10 mouse cellular contexts compared by ENCODE assay signal in the genomic region with DNA sequence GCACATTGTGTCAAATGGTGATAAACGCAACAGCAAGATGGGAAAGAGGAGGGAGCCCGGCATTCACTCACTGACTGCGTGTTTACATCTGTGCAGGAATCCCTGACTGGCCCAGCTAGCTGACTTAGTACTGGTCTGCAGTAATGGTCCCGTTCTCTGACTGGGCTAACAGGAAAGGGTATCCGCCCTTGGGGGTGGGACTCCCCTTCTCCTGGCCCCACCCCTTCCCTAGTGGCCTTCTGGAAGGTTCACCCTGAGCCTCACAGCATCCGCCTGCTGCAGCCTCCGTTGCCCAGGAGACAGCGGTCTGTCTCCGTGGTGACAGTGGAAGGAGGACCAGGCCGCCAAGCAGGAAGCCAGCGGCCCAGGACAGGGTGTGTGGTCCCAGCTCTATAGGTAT. TPM values are rescaled to one million over a fixed set of nuclear protein-coding genes. Genes with fewer than 3 reads are reported as not detected.
DNase-seq lines count a peak whose midpoint lies in the region; ATAC-seq and TF ChIP-seq lines count a peak whose summit lies in the region.
"Had no signal": no experiment of that assay in that cellular context is flagged by ENCODE, and none has a peak within 500 bp of the region (broad histone marks: within the 10 kb centered on the region; RNA-seq: fewer than 3 reads in every experiment).

No protein-coding gene starts in this region.

- no peak overlapping the region for H3K9ac ChIP-seq in lung, postnatal 0 days (replicated peaks; ENCODE audit: low read depth)
- H3K9ac ChIP-seq in stomach, postnatal 0 days (ENCODE audit: low read length), result no peak overlapping the region
- H3K9ac ChIP-seq: kidney, embryonic 15.5 days; lung, embryonic 15.5 days had no signal

- intact Hi-C loops in left cerebral cortex, postnatal 36 days (cut with DNase I), result no loop called here

- WGBS in lung, postnatal 0 days, result 19% methylated on average over 11 of the region's 11 CpGs
- 7% methylated on average over 11 of the region's 11 CpGs for WGBS in embryonic facial prominence, embryonic 10.5 days
- 15% methylated on average over 11 of the region's 11 CpGs for WGBS in stomach, postnatal 0 days

- no peaks in the 10 kb centered on the region for H3K36me3 ChIP-seq in lung, postnatal 0 days (ENCODE audit: insufficient read depth, low read length)
- peaks cover 3% of the 10 kb centered on the region; the same call in 1 of the 2 replicates for H3K36me3 ChIP-seq in embryonic facial prominence, embryonic 10.5 days (replicated peaks)
- H3K36me3 ChIP-seq in stomach, postnatal 0 days (ENCODE audit: control insufficient read depth, insufficient read depth, low read length), result no peaks in the 10 kb centered on the region
- H3K36me3 ChIP-seq: kidney, embryonic 15.5 days; lung, embryonic 15.5 days had no signal

- DNase-seq in lung, postnatal 0 days (ENCODE audit: low spot score), result no peak
- DNase-seq in lung, adult 18-20 months, result no peak
- peak; percentile 35 for DNase-seq in embryonic facial prominence, embryonic 10.5 days (ENCODE audit: low spot score)
- peak; percentile 42 to 55 for DNase-seq in left cerebral cortex, postnatal 36 days (ENCODE audit: low spot score in 2 of 2)
- DNase-seq in stomach, postnatal 0 days (ENCODE audit: low spot score), result no peak
- no peak for DNase-seq in ovary, postnatal 10 days (ENCODE audit: low spot score)
- DNase-seq in spleen, adult 18-20 months, result no peak

- H3K4me3 ChIP-seq in lung, postnatal 0 days (ENCODE audit: low read depth, low read length), result no peak overlapping the region
- no peak overlapping the region for H3K4me3 ChIP-seq in embryonic facial prominence, embryonic 10.5 days
- no peak overlapping the region for H3K4me3 ChIP-seq in stomach, postnatal 0 days (ENCODE audit: low read depth, low read length)
- H3K4me3 ChIP-seq: kidney, embryonic 15.5 days; lung, embryonic 15.5 days had no signal

- 0 out of 2 replicates have a peak, but pooled peaks have one; percentile 15 for ATAC-seq in lung, postnatal 0 days
- 0 out of 2 replicates have a peak, but pooled peaks have one; percentile 14 for ATAC-seq in stomach, postnatal 0 days (ENCODE audit: low FRiP score, low TSS enrichment)
- ATAC-seq: Patski had no signal

- H3K9me3 ChIP-seq in lung, postnatal 0 days (ENCODE audit: low read length), result no peaks in the 10 kb centered on the region
- no peaks in the 10 kb centered on the region for H3K9me3 ChIP-seq in embryonic facial prominence, embryonic 10.5 days
- H3K9me3 ChIP-seq in stomach, postnatal 0 days (ENCODE audit: control insufficient read depth, low read length), result no peaks in the 10 kb centered on the region
- H3K9me3 ChIP-seq: kidney, embryonic 15.5 days; lung, embryonic 15.5 days had no signal

- H3K4me1 ChIP-seq in lung, postnatal 0 days (ENCODE audit: insufficient read depth, low read depth, low read length), result no peaks in the 10 kb centered on the region; the same call in 1 of the 2 replicates
- H3K4me1 ChIP-seq in embryonic facial prominence, embryonic 10.5 days, result peaks cover 24% of the 10 kb centered on the region
- H3K4me1 ChIP-seq in stomach, postnatal 0 days (replicated peaks; ENCODE audit: control insufficient read depth, insufficient read depth), result no peaks in the 10 kb centered on the region

- no peak overlapping the region for H3K4me2 ChIP-seq in lung, postnatal 0 days (replicated peaks; ENCODE audit: low read depth, low read length)
- no peak overlapping the region for H3K4me2 ChIP-seq in stomach, postnatal 0 days (replicated peaks; ENCODE audit: low read depth)
- H3K4me2 ChIP-seq: kidney, embryonic 15.5 days; lung, embryonic 15.5 days had no signal

- TF ChIP-seq EP300 in lung, postnatal 0 days (IDR thresholded peaks at IDR 0.05), result no peak
- TF ChIP-seq EP300 in stomach, postnatal 0 days (optimal IDR thresholded peaks at IDR 0.05), result no peak

- no peaks in the 10 kb centered on the region for H3K27me3 ChIP-seq in lung, postnatal 0 days (replicated peaks; ENCODE audit: insufficient read depth, low read length)
- H3K27me3 ChIP-seq in embryonic facial prominence, embryonic 10.5 days (replicated peaks; ENCODE audit: low read depth, poor library complexity, severe bottlenecking), result peaks cover 43% of the 10 kb centered on the region
- no peaks in the 10 kb centered on the region for H3K27me3 ChIP-seq in stomach, postnatal 0 days (ENCODE audit: control insufficient read depth, insufficient read depth, low read length)

- H3K27ac ChIP-seq in lung, postnatal 0 days (ENCODE audit: low read length), result no peak overlapping the region
- no peak overlapping the region for H3K27ac ChIP-seq in embryonic facial prominence, embryonic 10.5 days (replicated peaks)
- H3K27ac ChIP-seq in stomach, postnatal 0 days (replicated peaks), result no peak overlapping the region
- H3K27ac ChIP-seq: kidney, embryonic 15.5 days; lung, embryonic 15.5 days had no signal

- TF ChIP-seq CTCF in lung, postnatal 0 days (IDR thresholded peaks at IDR 0.05), result no peak
- TF ChIP-seq CTCF in stomach, postnatal 0 days (IDR thresholded peaks at IDR 0.05; ENCODE audit: low read depth), result no peak

RNA-seq across cellular contexts. Expression of gene Mmp17, which starts 6.9 kb away (rescaled TPM):
- 0.31 and 0.33 TPM in 2 replicates for polyA plus RNA-seq in lung, postnatal 0 days (2015; fragmentation: Nextera tagmentation; extraction: Ambion mirVana)
- polyA plus RNA-seq in embryonic facial prominence, embryonic 10.5 days (2016; fragmentation: Nextera tagmentation; extraction: Ambion mirVana), result 2.1 and 3.4 TPM in 2 replicates
- total RNA-seq in left cerebral cortex, postnatal 36 days (2021), result 100 to 1,000 TPM; 112 to 116 TPM
- polyA plus RNA-seq in stomach, postnatal 0 days (2015; fragmentation: Nextera tagmentation; extraction: Ambion mirVana), result 2.2 and 2.6 TPM in 2 replicates

Comparison
In these comparisons a context has a peak if more than half of its experiments do, and no peak if none do; other contexts are left out.
1. DNase-seq: peak in embryonic facial prominence, embryonic 10.5 days (single experiment) and left cerebral cortex, postnatal 36 days (2 of 2); none in lung, postnatal 0 days (single experiment), lung, adult 18-20 months (0 of 2), stomach, postnatal 0 days (single experiment), ovary, postnatal 10 days (single experiment) and spleen, adult 18-20 months (0 of 2).